Mouse (Mus musculus) erythroblast, embryonic 14.5 days (primary cell): ENCODE data around the gene Vps13a.

Experiments used
- GATA1 ChIP-seq: IDR thresholded peaks from 2 replicates; pipeline ENCODE4 v1.6.1; 2012; ENCODE audit warnings: low read length, inconsistent platforms, mixed read lengths
- TAL1 ChIP-seq: IDR thresholded peaks from 3 replicates; pipeline ENCODE4 v1.6.1; 2012; ENCODE audit warnings: low read length, inconsistent platforms, mixed read lengths

DNA sequence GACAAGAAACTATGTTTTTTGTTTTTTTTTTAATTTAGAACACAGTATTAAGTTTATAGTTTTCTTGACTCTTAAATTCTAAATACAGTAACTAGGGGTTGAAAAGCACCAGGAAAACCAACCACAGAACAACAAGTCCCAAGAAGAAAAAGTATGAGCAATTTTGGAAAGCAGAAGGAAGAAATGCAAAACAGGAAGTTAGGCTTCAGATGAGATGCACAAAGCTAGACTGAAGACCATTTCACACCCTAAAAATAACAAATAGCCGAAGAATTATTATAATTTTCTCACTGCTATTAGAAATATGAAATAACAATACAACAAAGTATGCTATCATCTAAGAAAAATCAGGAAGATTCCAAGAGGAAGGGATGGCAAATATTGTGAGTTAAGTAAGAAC, 78.9 kb downstream of the Vps13a start:
- TF ChIP-seq GATA1 (no peak), TAL1 (no peak)
